Mouse (Mus musculus) liver, embryonic 14.5 days (tissue): ENCODE data around the gene Negr1. TPM values are rescaled to one million over a fixed set of nuclear protein-coding genes. Genes with fewer than 3 reads are reported as not detected.

Experiments used
- ATAC-seq: fragments of 200-750 bp; cut with Nextera tagmentation; 2 replicates; pipeline ENCODE4 v1.8.0; 2017; ENCODE audit warnings: moderate number of reproducible peaks, mild to moderate bottlenecking, moderate library complexity; ENCODE audit not compliant: insufficient read depth
- DNase-seq, 3 experiments: peaks; one replicate each; pipeline ENCODE4 v3.0.0-alpha.2; 2012 to 2013; ENCODE audit warnings: low read depth in 3 of 3, low spot score in 3 of 3
- H3K27ac ChIP-seq: fragments of 300-500 bp; sonication (generic); 2 replicates; pipeline ENCODE4 v1.5.1; 2014; ENCODE audit warnings: moderate library complexity, mild to moderate bottlenecking, control low read depth, inconsistent platforms
- H3K27me3 ChIP-seq: fragments of 300-500 bp; sonication (generic); 2 replicates; pipeline ENCODE4 v1.6.1; 2014; ENCODE audit warnings: mild to moderate bottlenecking, low read length, moderate library complexity; ENCODE audit not compliant: control insufficient read depth, insufficient read depth
- H3K36me3 ChIP-seq: fragments of 300-500 bp; sonication (generic); replicated peaks from 2 replicates; pipeline ENCODE4 v1.6.1; 2014; ENCODE audit warnings: low read depth; ENCODE audit not compliant: control insufficient read depth, insufficient read depth
- H3K4me1 ChIP-seq, 2 experiments: fragments of 200-500 bp in 1 of 2; fragments of 300-500 bp in 1 of 2; sonication (generic) in 1 of 2; replicated peaks; 2 replicates each; pipeline ENCODE4 v1.6.1; 2012 to 2014; ENCODE audit warnings: antibody characterized with exemption in 1 of 2, inconsistent platforms in 1 of 2, low read length in 1 of 2; ENCODE audit not compliant: control insufficient read depth in 2 of 2, insufficient read depth in 2 of 2
- H3K4me2 ChIP-seq: fragments of 300-500 bp; sonication (generic); 2 replicates; pipeline ENCODE4 v1.6.1; 2014; ENCODE audit warnings: low read depth, mild to moderate bottlenecking, control low read depth, moderate library complexity
- H3K4me3 ChIP-seq, 2 experiments: fragments of 200-500 bp in 1 of 2; fragments of 300-500 bp in 1 of 2; sonication (generic) in 1 of 2; 2 replicates each; pipeline ENCODE4 v1.5.1; 2012 to 2014; ENCODE audit warnings: low read depth in 2 of 2, low read length in 2 of 2, mild to moderate bottlenecking in 2 of 2, control low read depth in 1 of 2, inconsistent platforms in 1 of 2, moderate library complexity in 1 of 2; ENCODE audit not compliant: insufficient read depth in 1 of 2
- H3K9ac ChIP-seq: fragments of 300-500 bp; sonication (generic); replicated peaks from 2 replicates; pipeline ENCODE4 v1.6.1; 2014; ENCODE audit warnings: mild to moderate bottlenecking, control low read depth, moderate library complexity
- H3K9me3 ChIP-seq: fragments of 300-500 bp; sonication (generic); 2 replicates; pipeline ENCODE4 v1.6.1; 2016; ENCODE audit warnings: low read length, mixed read lengths; ENCODE audit not compliant: control insufficient read depth
- CTCF ChIP-seq: IDR thresholded peaks from 2 replicates; pipeline ENCODE4 v1.5.1; 2016; ENCODE audit warnings: antibody characterized with exemption, low read depth, control low read depth
- EP300 ChIP-seq: IDR thresholded peaks from 2 replicates; pipeline ENCODE4 v1.6.1; 2016; ENCODE audit warnings: antibody characterized with exemption, low read depth
- WGBS: fragments of 180-500 bp; shearing (Covaris S2); extraction: QIAGEN DNeasy Blood & Tissue Kit; methylation state at CpG from one replicate; pipeline ENCODE4 v1.1.7; 2014; ENCODE audit not compliant: insufficient replicate concordance; 5-methylcytosine and 5-hydroxymethylcytosine counted together
- polyA plus RNA-seq, 2 experiments: library from polyadenylated mRNA; depleted of rRNA in 1 of 2; stranded (reverse) in 1 of 2; unstranded in 1 of 2; fragments of >200 nt; fragmentation: Nextera tagmentation in 1 of 2; extraction: Ambion mirVana in 1 of 2; gene quantifications; 2 replicates each; pipeline versions ENCODE4 v1.2.1 to v1.2.3; 2012 to 2014

The Negr1 gene
- polyA plus RNA-seq, 2 experiments: 0.03 TPM; not detected in 1

GRCm38 (mm10) chr3:156766171-156766845 lies 204.7 kb downstream of the Negr1 start:
- no peaks in the 10 kb centered on the region for H3K4me1 ChIP-seq
- no peaks in the 10 kb centered on the region for H3K36me3 ChIP-seq
- H3K9me3 ChIP-seq: no peaks in the 10 kb centered on the region
- no peak for TF ChIP-seq EP300
- TF ChIP-seq CTCF: no peak
- H3K4me2 ChIP-seq: no peak overlapping the region
- no peak overlapping the region for H3K27ac ChIP-seq
- H3K27me3 ChIP-seq: no peaks in the 10 kb centered on the region
- H3K4me3 ChIP-seq: no peak overlapping the region
- no peak overlapping the region for H3K9ac ChIP-seq
- DNase-seq (no peak), ATAC-seq (no peak)
- WGBS: 45% methylated on average over 2 of the region's 2 CpGs

- Histone ChIP-seq H3K4me2 (no peak overlapping the region), H3K36me3 (no peaks in the 10 kb centered on the region), H3K4me1 (no peaks in the 10 kb centered on the region), H3K9me3 (no peaks in the 10 kb centered on the region), H3K4me3 (no peak overlapping the region), H3K27me3 (no peaks in the 10 kb centered on the region), H3K9ac (no peak overlapping the region), H3K27ac (no peak overlapping the region)
- DNase-seq (no peak), ATAC-seq (no peak)
- 74% methylated on average over 2 of the region's 2 CpGs for WGBS
- no peak for TF ChIP-seq EP300
- no peak for TF ChIP-seq CTCF
These were observed 210.0 kb downstream of the Negr1 start for GRCm38 (mm10) chr3:156771626-156772025.

GRCm38 (mm10) chr3:156772057-156772456 lies 210.5 kb downstream of the Negr1 start:
- Histone ChIP-seq H3K4me3 (no peak overlapping the region), H3K27me3 (no peaks in the 10 kb centered on the region), H3K4me1 (no peaks in the 10 kb centered on the region), H3K9ac (no peak overlapping the region), H3K9me3 (no peaks in the 10 kb centered on the region), H3K36me3 (no peaks in the 10 kb centered on the region), H3K27ac (no peak overlapping the region), H3K4me2 (no peak overlapping the region)
- DNase-seq: no peak
- no peak for ATAC-seq
- no peak for TF ChIP-seq CTCF
- TF ChIP-seq EP300: no peak
- WGBS: 61% methylated on average over 1 of the region's 1 CpGs

GRCm38 (mm10) chr3:156784309-156784852 lies 222.8 kb downstream of the Negr1 start:
- WGBS: 42% methylated on average over 1 of the region's 1 CpGs
- H3K27me3 ChIP-seq: no peaks in the 10 kb centered on the region
- H3K4me3 ChIP-seq: no peak overlapping the region
- H3K27ac ChIP-seq: no peak overlapping the region
- no peak for TF ChIP-seq EP300
- TF ChIP-seq CTCF: no peak
- no peaks in the 10 kb centered on the region for H3K4me1 ChIP-seq
- no peak overlapping the region for H3K9ac ChIP-seq
- no peak for ATAC-seq
- no peak overlapping the region for H3K4me2 ChIP-seq
- DNase-seq: no peak
- H3K36me3 ChIP-seq: no peaks in the 10 kb centered on the region
- no peaks in the 10 kb centered on the region for H3K9me3 ChIP-seq

- no peak for DNase-seq
- ATAC-seq: no peak
- Histone ChIP-seq H3K9me3 (no peaks in the 10 kb centered on the region), H3K4me1 (no peaks in the 10 kb centered on the region), H3K4me3 (no peak overlapping the region), H3K27ac (no peak overlapping the region), H3K36me3 (no peaks in the 10 kb centered on the region), H3K27me3 (no peaks in the 10 kb centered on the region), H3K4me2 (no peak overlapping the region), H3K9ac (no peak overlapping the region)
- 33% methylated on average over 1 of the region's 1 CpGs for WGBS
- no peak for TF ChIP-seq CTCF
- no peak for TF ChIP-seq EP300
These were observed 224.8 kb downstream of the Negr1 start for GRCm38 (mm10) chr3:156786355-156786754.
